Mouse (Mus musculus) cerebellum, postnatal 14 days (tissue): ENCODE results near the gene Ccdc6.

Source experiments
- DNase-seq, 2 experiments: peaks; one replicate each; pipeline ENCODE4 v3.0.0; 2021; ENCODE audit warnings: mixed read lengths in 2 of 2

Ccdc6 gene

GRCm38 (mm10) chr10:70224571-70224970 lies 127.7 kb downstream of the Ccdc6 start:
- DNase-seq: no peak

- DNase-seq: no peak
These were observed 128.8 kb downstream of the Ccdc6 start for GRCm38 (mm10) chr10:70225760-70226159.

- DNase-seq: no peak
These were observed 129.7 kb downstream of the Ccdc6 start for GRCm38 (mm10) chr10:70226608-70227007.

- peak in 1 of 2 experiments; percentile 13 for DNase-seq
These were observed 133.4 kb downstream of the Ccdc6 start for GRCm38 (mm10) chr10:70230352-70230751.

- no peak for DNase-seq
These were observed 141.0 kb downstream of the Ccdc6 start for GRCm38 (mm10) chr10:70237936-70238335.
